Mouse (Mus musculus) ES-E14 (cell line): ENCODE results near the gene Chchd4.
A peak's percentile ranks its signal among the peaks of the same experiment; 100 is the strongest.

Experiments
- CHD2 ChIP-seq: IDR thresholded peaks from 2 replicates; pipeline ENCODE4 v1.6.1; 2014; ENCODE audit warnings: mild to moderate bottlenecking, low read depth, low read length, inconsistent platforms
- HCFC1 ChIP-seq: IDR thresholded peaks from 2 replicates; pipeline ENCODE4 v1.6.1; 2012; ENCODE audit warnings: low read length, inconsistent platforms, borderline replicate concordance; ENCODE audit not compliant: insufficient read depth
- MAFK ChIP-seq: IDR thresholded peaks from 2 replicates; pipeline ENCODE4 v1.6.1; 2014; ENCODE audit warnings: mild to moderate bottlenecking, low read depth, low read length, inconsistent platforms; ENCODE audit not compliant: insufficient read depth
- ZC3H11A ChIP-seq: IDR thresholded peaks from 2 replicates; pipeline ENCODE4 v1.6.1; 2012; ENCODE audit warnings: low read depth, mild to moderate bottlenecking, inconsistent platforms, low read length, borderline replicate concordance
- ZNF384 ChIP-seq: IDR thresholded peaks from 2 replicates; pipeline ENCODE4 v1.6.1; 2012; ENCODE audit warnings: low read depth, low read length, inconsistent platforms

DNA sequence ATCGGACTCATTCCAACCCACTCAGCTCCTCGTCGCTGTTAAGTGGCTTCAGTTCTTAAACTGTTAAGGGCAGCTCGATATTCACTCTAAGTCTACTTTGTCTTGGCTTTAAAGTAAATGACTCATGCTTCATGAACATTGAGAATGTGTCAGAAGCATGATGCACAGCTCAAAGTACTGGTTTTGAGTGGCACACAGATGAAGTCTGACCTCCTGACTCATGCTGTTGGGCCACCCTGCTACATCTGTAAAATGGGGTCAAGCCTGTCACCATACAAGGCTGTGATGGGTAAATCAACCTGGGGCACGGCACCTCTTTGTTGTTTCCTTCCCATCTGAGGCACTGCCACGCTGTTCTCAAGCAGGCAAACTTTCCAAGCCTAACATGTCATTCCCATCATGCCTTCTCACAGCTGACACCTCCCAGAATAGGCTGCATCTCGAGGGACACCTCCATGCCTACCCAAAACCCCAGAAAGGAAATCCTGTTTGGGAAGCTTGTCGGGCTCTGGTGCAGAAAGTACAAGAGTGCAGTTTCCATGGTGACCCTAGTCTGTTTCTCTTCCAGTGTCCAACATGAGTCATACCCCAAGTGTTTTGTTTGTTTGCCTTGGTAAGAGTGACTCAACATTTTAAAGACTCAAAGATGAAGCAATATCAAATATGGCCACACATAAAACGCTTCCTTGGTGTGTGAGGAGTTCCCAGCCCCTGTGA, 15.3 kb upstream of the Chchd4 start:
- no peak for TF ChIP-seq ZC3H11A
- TF ChIP-seq MAFK = peak; percentile 51; the same call in 1 of the 2 replicates
- TF ChIP-seq ZNF384 = no peak
- no peak for TF ChIP-seq CHD2
- TF ChIP-seq HCFC1 = no peak
